Mouse (Mus musculus): ENCODE measurements around the gene Slc23a2. TPM values are rescaled to one million over a fixed set of nuclear protein-coding genes. Genes with fewer than 3 reads are reported as not detected.

Gene Slc23a2
- polyA plus RNA-seq, 2 experiments, result 1.6 to 2.3 TPM

DNA sequence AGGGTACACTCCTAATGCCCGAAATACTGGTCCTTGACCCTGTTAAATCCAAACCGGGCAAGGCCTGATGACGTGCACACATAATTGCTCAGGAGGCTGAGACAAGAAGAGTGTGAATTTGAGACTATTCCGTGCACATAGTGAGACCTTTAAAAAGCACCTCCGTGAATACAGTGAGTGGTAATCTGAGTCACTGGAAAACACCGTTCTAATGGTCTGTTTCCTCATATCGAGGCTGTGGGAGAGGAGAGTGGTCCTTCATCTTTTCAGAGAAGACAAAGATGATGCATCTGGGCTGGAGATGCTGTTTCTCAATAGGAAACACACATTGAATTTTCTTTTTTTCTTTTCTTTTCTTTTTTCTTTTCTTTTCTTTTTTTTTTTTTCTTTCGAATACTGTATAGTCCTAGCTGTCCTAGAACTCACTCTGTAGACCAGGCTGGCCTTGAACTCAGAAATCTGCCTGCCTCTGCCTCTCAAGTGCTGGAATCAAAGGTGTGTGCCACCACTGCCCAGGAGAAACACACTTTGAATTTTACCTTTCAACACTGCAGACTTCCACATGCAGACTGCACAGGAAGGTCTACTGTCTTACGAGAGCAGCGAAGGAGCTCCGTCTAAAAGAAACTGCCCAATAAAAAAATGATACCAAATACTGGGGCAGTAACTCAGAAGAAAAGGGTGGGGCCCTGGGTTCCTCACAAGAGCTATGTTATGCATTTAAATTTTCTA lies 113.4 kb downstream of the Slc23a2 start:
- Histone ChIP-seq H3K9me3 (ENCODE audit: control insufficient read depth, low read length) (no peaks in the 10 kb centered on the region), H3K27ac (no peak overlapping the region), H3K4me3 (ENCODE audit: insufficient read depth in 1 of 2, low read depth in 2 of 2, low read length in 2 of 2) (no peak overlapping the region), H3K4me1 (replicated peaks; ENCODE audit: control insufficient read depth in 2 of 2, insufficient read depth in 2 of 2, low read length in 1 of 2) (peaks cover 9 to 24% of the 10 kb centered on the region in 2 experiments), H3K27me3 (ENCODE audit: control insufficient read depth, insufficient read depth, low read length) (peaks cover 26% of the 10 kb centered on the region), H3K9ac (replicated peaks) (no peak overlapping the region), H3K4me2 (ENCODE audit: low read depth) (no peak overlapping the region), H3K36me3 (replicated peaks; ENCODE audit: control insufficient read depth, insufficient read depth, low read depth) (no peaks in the 10 kb centered on the region)
- DNase-seq (ENCODE audit: low read depth in 3 of 3, low spot score in 3 of 3), result no peak
- no peak for TF ChIP-seq EP300 (IDR thresholded peaks at IDR 0.05; ENCODE audit: low read depth)
- ATAC-seq (ENCODE audit: insufficient read depth), result no peak
- WGBS (ENCODE audit: insufficient replicate concordance), result 72% methylated on average over 11 of the region's 11 CpGs

DNA sequence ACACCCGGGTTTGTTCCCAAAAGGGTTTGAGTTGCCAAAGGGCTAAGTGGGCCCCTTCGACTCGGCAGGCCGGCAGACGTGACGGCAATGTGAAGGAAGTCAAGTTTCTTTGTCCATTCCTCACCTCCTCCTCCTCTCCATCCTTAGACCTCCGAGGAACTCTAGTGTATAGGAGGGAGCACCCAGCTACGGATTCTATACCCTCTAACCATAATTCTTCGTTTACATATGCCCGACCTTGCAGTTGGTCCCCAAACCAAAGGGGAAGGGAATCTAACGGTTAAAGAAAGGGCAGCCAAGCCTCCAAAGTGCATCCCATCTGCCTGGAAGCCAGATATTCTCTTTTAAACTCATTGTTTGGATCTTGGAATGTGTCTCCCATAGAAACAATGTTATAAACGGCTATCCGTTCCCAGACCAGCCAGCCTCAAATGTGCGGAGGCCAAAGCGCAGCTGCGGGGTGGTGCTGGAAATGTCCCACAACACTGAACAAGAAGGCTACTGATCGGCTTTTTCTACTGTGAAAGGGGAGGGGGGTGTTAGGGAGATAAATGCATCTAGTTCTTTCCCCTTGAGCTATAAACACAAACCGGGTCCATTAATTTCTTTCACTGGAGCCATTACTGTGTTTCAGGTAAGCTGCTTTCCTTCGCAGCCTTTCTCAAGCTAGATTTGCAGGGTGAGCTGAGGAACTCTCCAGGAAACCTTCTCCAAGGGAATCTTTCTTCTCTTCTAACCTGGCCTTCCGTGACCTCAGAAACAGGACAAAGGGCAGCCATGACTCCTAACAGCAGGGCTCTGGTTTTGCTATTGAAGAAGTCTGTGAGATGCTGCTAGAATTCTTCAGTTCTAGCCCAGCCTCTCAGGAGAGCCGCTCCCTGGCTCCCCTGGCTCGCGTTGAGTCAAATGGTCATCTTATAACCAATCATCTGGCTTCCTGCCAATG lies 114.2 kb downstream of the Slc23a2 start:
- Histone ChIP-seq H3K4me1 (replicated peaks; ENCODE audit: control insufficient read depth in 2 of 2, insufficient read depth in 2 of 2, low read length in 1 of 2) (peaks cover 9 to 24% of the 10 kb centered on the region in 2 experiments), H3K27ac (no peak overlapping the region), H3K4me2 (ENCODE audit: low read depth) (peak overlapping the region; percentile 73), H3K4me3 (ENCODE audit: insufficient read depth in 1 of 2, low read depth in 2 of 2, low read length in 2 of 2) (peak overlapping the region; percentile 49 to 55; a peak in 2 of 4 replicates), H3K36me3 (replicated peaks; ENCODE audit: control insufficient read depth, insufficient read depth, low read depth) (no peaks in the 10 kb centered on the region), H3K9me3 (ENCODE audit: control insufficient read depth, low read length) (no peaks in the 10 kb centered on the region), H3K27me3 (ENCODE audit: control insufficient read depth, insufficient read depth, low read length) (peaks cover 26% of the 10 kb centered on the region), H3K9ac (replicated peaks) (no peak overlapping the region)
- no peak for ATAC-seq (ENCODE audit: insufficient read depth)
- no peak for DNase-seq (ENCODE audit: low read depth in 3 of 3, low spot score in 3 of 3)
- TF ChIP-seq EP300 (IDR thresholded peaks at IDR 0.05; ENCODE audit: low read depth) (no peak), CTCF (IDR thresholded peaks at IDR 0.05; ENCODE audit: low read depth) (no peak)
- 36% methylated on average over 23 of the region's 23 CpGs for WGBS (ENCODE audit: insufficient replicate concordance)

DNA sequence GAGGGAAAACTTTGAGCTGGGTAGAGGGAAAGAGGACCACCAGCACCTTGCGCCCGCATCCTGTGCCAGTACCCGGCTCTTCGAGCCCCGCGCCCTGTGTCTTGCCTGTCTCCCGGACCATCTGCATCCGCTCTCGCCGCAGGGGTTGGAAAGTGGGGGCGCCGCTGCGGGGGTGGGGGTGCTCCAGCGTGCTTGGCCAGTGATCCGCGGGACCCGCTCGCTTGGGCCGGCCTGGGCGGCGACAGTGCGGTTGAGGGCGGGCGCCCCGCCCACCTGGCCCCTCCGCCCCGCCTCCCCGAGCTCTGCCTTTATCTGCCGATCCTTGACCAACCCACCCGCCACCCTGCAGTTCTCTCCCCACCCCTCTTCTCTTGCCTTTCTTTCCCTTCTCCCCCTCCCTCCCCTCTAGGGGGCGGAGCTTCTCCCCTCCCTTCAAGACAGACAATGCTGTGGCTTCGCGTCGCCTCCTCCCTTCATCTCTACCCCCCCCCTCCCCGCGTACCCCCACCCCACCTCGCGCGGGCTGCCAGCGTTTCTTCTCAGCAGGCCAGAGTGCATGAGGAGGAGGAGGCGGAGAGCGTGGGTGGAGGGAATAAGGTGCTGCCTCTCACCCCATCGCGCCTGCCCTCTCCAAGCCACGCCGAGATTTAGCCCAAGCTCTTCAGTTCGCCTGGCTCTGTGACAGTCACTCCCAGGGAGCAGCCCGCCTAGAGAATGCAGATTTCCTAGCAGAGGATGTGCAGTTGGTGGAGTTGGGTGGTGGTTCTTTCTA lies 115.1 kb downstream of the Slc23a2 start, which contains the start of gene Rassf2:
Gene Rassf2 (minus strand): TSS at position 613 of the 772 bp plus-strand sequence.
- under 1% methylated on average over 44 of the region's 48 CpGs for WGBS (ENCODE audit: insufficient replicate concordance)
- H3K27me3 ChIP-seq (ENCODE audit: control insufficient read depth, insufficient read depth, low read length), result peaks cover 26% of the 10 kb centered on the region
- no peak within 1 kb of the TSS for H3K27ac ChIP-seq
- H3K4me1 ChIP-seq (replicated peaks; ENCODE audit: control insufficient read depth in 2 of 2, insufficient read depth in 2 of 2, low read length in 1 of 2), result peaks cover 3 to 16% of the 10 kb centered on the region in 2 experiments; a peak in 3 of 4 replicates
- TF ChIP-seq CTCF (IDR thresholded peaks at IDR 0.05; ENCODE audit: low read depth), result no peak
- no peak for TF ChIP-seq EP300 (IDR thresholded peaks at IDR 0.05; ENCODE audit: low read depth)
- H3K36me3 ChIP-seq (replicated peaks; ENCODE audit: control insufficient read depth, insufficient read depth, low read depth), result no peaks in the 10 kb centered on the region
- H3K4me3 ChIP-seq (ENCODE audit: insufficient read depth in 1 of 2, low read depth in 2 of 2, low read length in 2 of 2), result peak within 1 kb of the TSS; percentile 49 to 55
- no peaks in the 10 kb centered on the region for H3K9me3 ChIP-seq (ENCODE audit: control insufficient read depth, low read length)
- no peak within 1 kb of the TSS for H3K9ac ChIP-seq (replicated peaks)
- ATAC-seq (ENCODE audit: insufficient read depth) (peak; percentile 87), DNase-seq (ENCODE audit: low read depth in 3 of 3, low spot score in 3 of 3) (peak; percentile 48 to 54 (median 49))
- H3K4me2 ChIP-seq (ENCODE audit: low read depth), result peak within 1 kb of the TSS; percentile 73

DNA sequence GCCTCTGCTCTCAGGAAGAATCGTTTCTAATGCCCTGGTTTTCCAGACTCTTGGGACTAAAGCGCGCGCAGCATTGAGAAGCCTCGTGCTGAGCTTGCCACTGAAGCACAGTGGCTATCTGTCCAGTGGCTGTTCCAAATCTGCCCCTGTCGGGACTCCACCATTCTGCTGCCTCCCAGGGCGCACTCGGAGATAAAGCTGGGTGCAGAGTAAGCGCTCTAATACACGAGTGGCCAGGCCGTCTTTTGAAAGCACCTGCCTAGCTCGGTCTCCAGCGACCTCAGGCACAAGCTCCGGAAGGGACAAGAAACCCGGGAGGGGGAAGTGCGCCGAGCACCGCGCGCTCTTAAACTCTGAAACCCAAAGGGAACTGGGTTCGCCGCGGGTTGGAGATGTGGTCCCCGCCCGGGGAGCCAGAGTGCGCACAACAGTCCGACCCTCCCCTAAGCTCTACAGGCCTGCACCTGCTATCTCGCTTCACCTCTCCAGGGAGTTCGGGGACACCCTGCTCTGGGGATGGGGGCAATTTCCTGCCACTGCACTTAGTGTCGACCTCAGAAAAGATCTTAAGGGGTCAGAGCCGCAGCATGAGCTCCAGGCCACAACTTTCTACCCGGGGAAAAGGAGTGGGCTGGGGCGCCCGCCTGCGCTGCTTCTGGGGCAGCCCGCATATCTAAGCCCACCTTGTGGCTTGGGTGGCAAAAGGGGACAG lies 115.9 kb downstream of the Slc23a2 start:
- Histone ChIP-seq H3K27me3 (ENCODE audit: control insufficient read depth, insufficient read depth, low read length) (peaks cover 26% of the 10 kb centered on the region), H3K4me1 (replicated peaks; ENCODE audit: control insufficient read depth in 2 of 2, insufficient read depth in 2 of 2, low read length in 1 of 2) (peaks cover 3 to 9% of the 10 kb centered on the region in 2 experiments; a peak in 3 of 4 replicates), H3K27ac (no peak overlapping the region), H3K9me3 (ENCODE audit: control insufficient read depth, low read length) (no peaks in the 10 kb centered on the region), H3K4me2 (ENCODE audit: low read depth) (peak overlapping the region; percentile 73), H3K9ac (replicated peaks) (no peak overlapping the region), H3K36me3 (replicated peaks; ENCODE audit: control insufficient read depth, insufficient read depth, low read depth) (no peaks in the 10 kb centered on the region), H3K4me3 (ENCODE audit: insufficient read depth in 1 of 2, low read depth in 2 of 2, low read length in 2 of 2) (peak overlapping the region; percentile 31 to 55)
- no peak for DNase-seq (ENCODE audit: low read depth in 3 of 3, low spot score in 3 of 3)
- no peak for TF ChIP-seq EP300 (IDR thresholded peaks at IDR 0.05; ENCODE audit: low read depth)
- TF ChIP-seq CTCF (IDR thresholded peaks at IDR 0.05; ENCODE audit: low read depth), result no peak
- WGBS (ENCODE audit: insufficient replicate concordance), result under 1% methylated on average over 36 of the region's 36 CpGs
- ATAC-seq (ENCODE audit: insufficient read depth), result peak; percentile 15; the same call in 1 of the 2 replicates

All from liver, embryonic 14.5 days (tissue).